Mouse (Mus musculus) embryonic fibroblast, embryonic 13.5 days (primary cell): Measurements from ENCODE around the gene Nmu.

Experiments
- CTCF ChIP-seq: IDR thresholded peaks from 2 replicates; pipeline ENCODE4 v1.5.1; 2011; ENCODE audit warnings: mild to moderate bottlenecking, control low read depth, low read length, moderate library complexity, borderline replicate concordance; ENCODE audit not compliant: insufficient read depth
- POLR2A ChIP-seq: IDR thresholded peaks from 2 replicates; pipeline ENCODE4 v1.6.1; 2011; ENCODE audit warnings: low read depth, mild to moderate bottlenecking, control low read depth, low read length, moderate library complexity

DNA sequence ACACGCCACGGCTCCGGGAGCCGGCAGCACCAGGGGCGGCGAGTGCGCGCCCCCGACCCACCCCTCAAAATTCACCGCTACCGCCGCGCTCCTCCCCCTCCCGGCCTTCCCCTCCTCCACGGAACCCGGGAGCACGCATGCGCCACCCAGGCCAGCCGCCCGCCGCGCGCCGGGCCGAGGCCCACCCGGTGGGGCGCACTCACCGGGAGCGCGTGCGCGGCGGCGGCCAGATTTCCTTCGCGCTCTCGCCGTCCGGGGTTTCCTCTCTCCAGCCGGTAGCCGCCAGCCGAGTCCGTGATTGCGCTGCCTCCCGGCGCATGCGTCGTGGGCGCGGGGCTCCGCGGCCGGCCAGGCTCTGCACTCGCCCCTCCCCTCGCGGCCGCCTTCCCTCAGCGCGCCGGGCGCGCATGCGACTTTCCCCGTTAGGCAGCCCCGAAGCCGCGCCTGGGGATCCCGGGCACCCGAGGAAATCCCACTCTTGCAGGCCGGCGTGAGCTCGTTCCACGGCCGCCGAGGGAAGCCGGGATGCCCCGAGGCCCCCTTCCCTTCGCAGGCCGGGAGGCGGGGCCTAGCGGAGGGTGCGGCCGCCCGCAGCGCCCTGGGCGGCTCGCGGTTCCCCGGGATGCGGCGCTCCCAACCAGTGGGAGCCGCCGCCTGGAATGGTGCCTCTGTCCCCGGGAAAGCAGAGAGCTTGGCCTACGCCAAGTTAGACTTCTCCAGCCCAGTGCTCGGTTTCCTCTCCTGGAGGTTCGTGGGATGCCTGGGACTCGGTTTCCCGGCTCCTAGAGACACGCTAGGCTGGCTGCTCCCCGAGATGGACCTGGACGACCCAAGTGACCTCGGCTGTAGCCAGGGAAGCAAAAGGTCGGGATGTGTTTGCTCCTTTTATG is 58.9 kb downstream of the Nmu start, which contains the start of gene Clock:
- no peak for TF ChIP-seq CTCF
- peak; percentile 62 for TF ChIP-seq POLR2A
